Mouse (Mus musculus) embryonic facial prominence, embryonic 10.5 days (tissue): ENCODE data around the gene Get4. TPM values are rescaled to one million over a fixed set of nuclear protein-coding genes. Genes with fewer than 3 reads are reported as not detected.

ENCODE experiments used
- DNase-seq: peaks from one replicate; pipeline ENCODE4 v3.0.0-alpha.2; 2017; ENCODE audit warnings: low spot score
- H3K27ac ChIP-seq: fragments of 300-500 bp; sonication (generic); replicated peaks from 2 replicates; pipeline ENCODE4 v1.5.1; 2016; ENCODE audit warnings: mild to moderate bottlenecking
- H3K27me3 ChIP-seq: fragments of 300-500 bp; sonication (generic); replicated peaks from 2 replicates; pipeline ENCODE4 v1.6.1; 2016; ENCODE audit warnings: low read depth, mild to moderate bottlenecking; ENCODE audit not compliant: poor library complexity, severe bottlenecking
- H3K36me3 ChIP-seq: fragments of 300-500 bp; sonication (generic); replicated peaks from 2 replicates; pipeline ENCODE4 v1.6.1; 2016; ENCODE audit warnings: mild to moderate bottlenecking, moderate library complexity
- H3K4me1 ChIP-seq: fragments of 300-500 bp; sonication (generic); 2 replicates; pipeline ENCODE4 v1.6.1; 2016
- H3K4me3 ChIP-seq: fragments of 300-500 bp; sonication (generic); 2 replicates; pipeline ENCODE4 v1.5.1; 2016; ENCODE audit warnings: mild to moderate bottlenecking, moderate library complexity
- H3K9me3 ChIP-seq: fragments of 300-500 bp; sonication (generic); 2 replicates; pipeline ENCODE4 v1.6.1; 2016; ENCODE audit warnings: mild to moderate bottlenecking
- WGBS: fragments of 180-500 bp; shearing (Covaris S2); methylation state at CpG from one replicate; pipeline ENCODE4 v1.1.7; 2016; 5-methylcytosine and 5-hydroxymethylcytosine counted together
- polyA plus RNA-seq: library from polyadenylated mRNA; unstranded; fragments of >200 nt; fragmentation: Nextera tagmentation; extraction: Ambion mirVana; gene quantifications from 2 replicates; pipeline ENCODE4 v1.2.1, GENCODE M21; 2016

Gene Get4
- polyA plus RNA-seq, 1 experiment from 2014 or later, result 188 TPM

GRCm38 (mm10) chr5:139220006-139220515 lies 32.1 kb upstream of the Get4 start:
- peaks cover 78% of the 10 kb centered on the region for H3K36me3 ChIP-seq
- no peak for DNase-seq
- no peak overlapping the region; the same call in 1 of the 2 replicates for H3K27ac ChIP-seq
- WGBS, result 92% methylated on average over 4 of the region's 4 CpGs
- no peak overlapping the region for H3K4me3 ChIP-seq
- H3K27me3 ChIP-seq, result no peaks in the 10 kb centered on the region
- H3K9me3 ChIP-seq, result no peaks in the 10 kb centered on the region
- no peaks in the 10 kb centered on the region for H3K4me1 ChIP-seq

- WGBS, result 93% methylated on average over 4 of the region's 4 CpGs
- H3K27ac ChIP-seq, result no peak overlapping the region; the same call in 1 of the 2 replicates
- H3K9me3 ChIP-seq, result no peaks in the 10 kb centered on the region
- no peak for DNase-seq
- peaks cover 78% of the 10 kb centered on the region for H3K36me3 ChIP-seq
- no peaks in the 10 kb centered on the region for H3K4me1 ChIP-seq
- H3K27me3 ChIP-seq, result no peaks in the 10 kb centered on the region
- no peak overlapping the region for H3K4me3 ChIP-seq
Observed at GRCm38 (mm10) chr5:139220610-139221009, 31.5 kb upstream of the Get4 start.

- Histone ChIP-seq H3K36me3 (peaks cover 86% of the 10 kb centered on the region), H3K4me3 (no peak overlapping the region), H3K4me1 (no peaks in the 10 kb centered on the region), H3K9me3 (no peaks in the 10 kb centered on the region), H3K27ac (no peak overlapping the region), H3K27me3 (no peaks in the 10 kb centered on the region)
- no peak for DNase-seq
- 93% methylated on average over 10 of the region's 10 CpGs for WGBS
Observed at GRCm38 (mm10) chr5:139223331-139223730, 28.8 kb upstream of the Get4 start.

- no peaks in the 10 kb centered on the region for H3K9me3 ChIP-seq
- H3K27ac ChIP-seq, result no peak overlapping the region
- H3K27me3 ChIP-seq, result no peaks in the 10 kb centered on the region
- no peak for DNase-seq
- WGBS, result 92% methylated on average over 4 of the region's 4 CpGs
- no peak overlapping the region for H3K4me3 ChIP-seq
- peaks cover 98% of the 10 kb centered on the region for H3K36me3 ChIP-seq
- no peaks in the 10 kb centered on the region for H3K4me1 ChIP-seq
Observed at GRCm38 (mm10) chr5:139227236-139227635, 24.9 kb upstream of the Get4 start.

GRCm38 (mm10) chr5:139227645-139228044 lies 24.5 kb upstream of the Get4 start:
- 93% methylated on average over 2 of the region's 2 CpGs for WGBS
- Histone ChIP-seq H3K36me3 (peaks cover 98% of the 10 kb centered on the region), H3K4me1 (no peaks in the 10 kb centered on the region), H3K9me3 (no peaks in the 10 kb centered on the region), H3K27me3 (no peaks in the 10 kb centered on the region), H3K4me3 (no peak overlapping the region), H3K27ac (no peak overlapping the region)
- no peak for DNase-seq

- no peaks in the 10 kb centered on the region for H3K9me3 ChIP-seq
- no peaks in the 10 kb centered on the region for H3K27me3 ChIP-seq
- DNase-seq, result no peak
- WGBS, result 95% methylated on average over 3 of the region's 3 CpGs
- H3K36me3 ChIP-seq, result peaks cover 99% of the 10 kb centered on the region
- no peak overlapping the region for H3K4me3 ChIP-seq
- H3K4me1 ChIP-seq, result no peaks in the 10 kb centered on the region
- H3K27ac ChIP-seq, result no peak overlapping the region
Observed at GRCm38 (mm10) chr5:139228318-139228717, 23.8 kb upstream of the Get4 start.

GRCm38 (mm10) chr5:139229716-139230115 lies 22.4 kb upstream of the Get4 start:
- H3K27me3 ChIP-seq, result no peaks in the 10 kb centered on the region
- no peak overlapping the region for H3K27ac ChIP-seq
- H3K36me3 ChIP-seq, result peaks cover 99% of the 10 kb centered on the region
- WGBS, result 94% methylated on average over 3 of the region's 3 CpGs
- H3K4me1 ChIP-seq, result no peaks in the 10 kb centered on the region
- no peak overlapping the region for H3K4me3 ChIP-seq
- H3K9me3 ChIP-seq, result no peaks in the 10 kb centered on the region
- no peak for DNase-seq

- Histone ChIP-seq H3K27ac (no peak overlapping the region), H3K4me3 (no peak overlapping the region), H3K4me1 (no peaks in the 10 kb centered on the region), H3K27me3 (no peaks in the 10 kb centered on the region), H3K36me3 (peaks cover 100% of the 10 kb centered on the region), H3K9me3 (no peaks in the 10 kb centered on the region)
- WGBS, result 89% methylated on average over 3 of the region's 3 CpGs
- DNase-seq, result no peak
Observed at GRCm38 (mm10) chr5:139232083-139232482, 20.0 kb upstream of the Get4 start.

- 91% methylated on average over 4 of the region's 4 CpGs for WGBS
- H3K9me3 ChIP-seq, result no peaks in the 10 kb centered on the region
- no peaks in the 10 kb centered on the region for H3K27me3 ChIP-seq
- no peak for DNase-seq
- no peaks in the 10 kb centered on the region for H3K4me1 ChIP-seq
- H3K4me3 ChIP-seq, result no peak overlapping the region
- peaks cover 100% of the 10 kb centered on the region for H3K36me3 ChIP-seq
- no peak overlapping the region for H3K27ac ChIP-seq
Observed at GRCm38 (mm10) chr5:139234423-139234822, 17.7 kb upstream of the Get4 start.

- DNase-seq, result no peak
- H3K27ac ChIP-seq, result no peak overlapping the region
- H3K4me1 ChIP-seq, result no peaks in the 10 kb centered on the region
- H3K9me3 ChIP-seq, result no peaks in the 10 kb centered on the region
- WGBS, result 85% methylated on average over 4 of the region's 4 CpGs
- no peaks in the 10 kb centered on the region for H3K27me3 ChIP-seq
- peaks cover 100% of the 10 kb centered on the region for H3K36me3 ChIP-seq
- H3K4me3 ChIP-seq, result no peak overlapping the region
Observed at GRCm38 (mm10) chr5:139237436-139237835, 14.7 kb upstream of the Get4 start.

GRCm38 (mm10) chr5:139241022-139241761 lies 10.9 kb upstream of the Get4 start:
- Histone ChIP-seq H3K4me3 (no peak overlapping the region), H3K27ac (no peak overlapping the region), H3K4me1 (no peaks in the 10 kb centered on the region), H3K9me3 (no peaks in the 10 kb centered on the region), H3K27me3 (no peaks in the 10 kb centered on the region), H3K36me3 (peaks cover 100% of the 10 kb centered on the region)
- DNase-seq, result no peak
- WGBS, result 90% methylated on average over 15 of the region's 15 CpGs

GRCm38 (mm10) chr5:139243384-139243783 lies 8.7 kb upstream of the Get4 start:
- Histone ChIP-seq H3K9me3 (no peaks in the 10 kb centered on the region), H3K27me3 (no peaks in the 10 kb centered on the region), H3K4me3 (no peak overlapping the region), H3K36me3 (peaks cover 100% of the 10 kb centered on the region), H3K4me1 (no peaks in the 10 kb centered on the region), H3K27ac (no peak overlapping the region)
- DNase-seq, result no peak
- WGBS, result 89% methylated on average over 1 of the region's 1 CpGs

- no peaks in the 10 kb centered on the region for H3K27me3 ChIP-seq
- H3K36me3 ChIP-seq, result peaks cover 80% of the 10 kb centered on the region
- 91% methylated on average over 3 of the region's 3 CpGs for WGBS
- H3K9me3 ChIP-seq, result no peaks in the 10 kb centered on the region
- DNase-seq, result no peak
- H3K4me3 ChIP-seq, result no peak overlapping the region
- peaks cover 7% of the 10 kb centered on the region for H3K4me1 ChIP-seq
- no peak overlapping the region for H3K27ac ChIP-seq
Observed at GRCm38 (mm10) chr5:139247767-139248166, 4.4 kb upstream of the Get4 start.
